Mouse (Mus musculus) midbrain, embryonic 12.5 days (tissue): ENCODE data around the gene Lamp2. TPM values are rescaled to one million over a fixed set of nuclear protein-coding genes. Genes with fewer than 3 reads are reported as not detected.
A peak's percentile ranks its signal among the peaks of the same experiment; 100 is the strongest.

Experiments
- ATAC-seq: fragments of 200-750 bp; cut with Nextera tagmentation; 2 replicates; pipeline ENCODE4 v1.8.0; 2017; ENCODE audit warnings: low read depth, moderate TSS enrichment, moderate library complexity; ENCODE audit not compliant: low FRiP score
- H3K27ac ChIP-seq: fragments of 300-500 bp; sonication (generic); replicated peaks from 2 replicates; pipeline ENCODE4 v1.5.1; 2016; ENCODE audit warnings: mild to moderate bottlenecking
- H3K27me3 ChIP-seq: fragments of 300-500 bp; sonication (generic); 2 replicates; pipeline ENCODE4 v1.6.1; 2016; ENCODE audit warnings: mild to moderate bottlenecking
- H3K36me3 ChIP-seq: fragments of 300-500 bp; sonication (generic); 2 replicates; pipeline ENCODE4 v1.6.1; 2016
- H3K4me1 ChIP-seq: fragments of 300-500 bp; sonication (generic); 2 replicates; pipeline ENCODE4 v1.6.1; 2016
- H3K4me2 ChIP-seq: fragments of 300-500 bp; sonication (generic); replicated peaks from 2 replicates; pipeline ENCODE4 v1.6.1; 2016; ENCODE audit warnings: mild to moderate bottlenecking, moderate library complexity
- H3K4me3 ChIP-seq: fragments of 300-500 bp; sonication (generic); 2 replicates; pipeline ENCODE4 v1.5.1; 2016; ENCODE audit warnings: mild to moderate bottlenecking
- H3K9ac ChIP-seq: fragments of 300-500 bp; sonication (generic); replicated peaks from 2 replicates; pipeline ENCODE4 v1.6.1; 2016; ENCODE audit warnings: mild to moderate bottlenecking, moderate library complexity
- H3K9me3 ChIP-seq: fragments of 300-500 bp; sonication (generic); 2 replicates; pipeline ENCODE4 v1.6.1; 2016; ENCODE audit warnings: mild to moderate bottlenecking
- WGBS: fragments of 180-500 bp; shearing (Covaris S2); methylation state at CpG from one replicate; pipeline ENCODE4 v1.1.7; 2016; 5-methylcytosine and 5-hydroxymethylcytosine counted together
- polyA plus RNA-seq: library from polyadenylated mRNA; unstranded; fragments of >200 nt; fragmentation: Nextera tagmentation; extraction: Ambion mirVana; gene quantifications from 2 replicates; pipeline ENCODE4 v1.2.1, GENCODE M21; 2016

Gene Lamp2
- polyA plus RNA-seq, 1 experiment from 2014 or later, result 68.4 TPM

DNA sequence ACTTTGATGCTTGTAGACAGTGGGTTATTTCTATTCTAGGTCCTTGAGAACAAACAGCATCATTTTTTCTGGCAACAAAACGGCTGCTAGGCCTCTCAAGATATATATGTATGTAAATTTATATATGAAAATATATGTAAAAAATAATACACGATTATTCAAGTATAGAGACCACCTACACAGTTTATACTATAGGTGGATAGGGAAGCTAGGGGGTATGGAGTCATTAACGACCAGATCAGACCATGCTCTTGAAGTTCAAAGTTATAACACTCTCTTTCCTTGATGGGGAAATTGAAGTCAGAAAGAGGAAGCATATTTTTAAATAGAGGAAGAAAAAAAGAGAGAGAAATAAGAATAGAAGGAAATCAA, 367 bp upstream of the Lamp2 start:
- H3K36me3 ChIP-seq, result 0 out of 2 replicates have a peak, but pooled peaks cover 5% of the 10 kb centered on the region
- WGBS, result 42% methylated on average over 3 of the region's 3 CpGs
- no peaks in the 10 kb centered on the region for H3K27me3 ChIP-seq
- no peaks in the 10 kb centered on the region for H3K9me3 ChIP-seq
- no peak overlapping the region for H3K4me3 ChIP-seq
- peak; percentile 39; the same call in 1 of the 2 replicates for ATAC-seq
- no peak overlapping the region for H3K27ac ChIP-seq
- no peak overlapping the region for H3K9ac ChIP-seq
- H3K4me1 ChIP-seq, result peaks cover 3% of the 10 kb centered on the region; the same call in 1 of the 2 replicates
- no peak overlapping the region for H3K4me2 ChIP-seq

DNA sequence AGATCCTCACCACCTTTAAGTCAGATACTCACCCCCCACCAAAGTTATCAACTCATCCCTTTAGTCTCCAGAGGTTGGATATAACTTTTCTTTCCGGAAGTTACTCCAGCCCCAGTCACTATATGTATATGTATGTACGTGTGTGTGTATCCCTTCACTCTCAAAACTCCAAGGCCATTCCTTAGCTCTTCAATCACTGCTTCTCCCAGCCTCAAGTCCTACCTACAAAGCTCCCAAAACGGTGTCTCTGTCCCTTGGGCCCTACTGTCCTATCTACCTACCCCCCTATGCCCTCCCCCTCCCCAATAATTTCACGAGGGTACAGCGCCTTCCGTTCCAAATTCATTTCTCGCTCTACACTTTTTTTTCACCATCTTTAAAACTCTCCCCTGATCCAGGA, 780 bp downstream of the Lamp2 start:
- Histone ChIP-seq H3K9me3 (no peaks in the 10 kb centered on the region), H3K36me3 (0 out of 2 replicates have a peak, but pooled peaks cover 10% of the 10 kb centered on the region), H3K4me1 (peaks cover 3% of the 10 kb centered on the region; the same call in 1 of the 2 replicates), H3K9ac (peak overlapping the region; percentile 65), H3K4me2 (peak overlapping the region; percentile 61), H3K4me3 (peak overlapping the region; percentile 65), H3K27ac (no peak overlapping the region), H3K27me3 (no peaks in the 10 kb centered on the region)
- WGBS, result 16% methylated on average over 7 of the region's 7 CpGs
- ATAC-seq, result peak; percentile 7; the same call in 1 of the 2 replicates

DNA sequence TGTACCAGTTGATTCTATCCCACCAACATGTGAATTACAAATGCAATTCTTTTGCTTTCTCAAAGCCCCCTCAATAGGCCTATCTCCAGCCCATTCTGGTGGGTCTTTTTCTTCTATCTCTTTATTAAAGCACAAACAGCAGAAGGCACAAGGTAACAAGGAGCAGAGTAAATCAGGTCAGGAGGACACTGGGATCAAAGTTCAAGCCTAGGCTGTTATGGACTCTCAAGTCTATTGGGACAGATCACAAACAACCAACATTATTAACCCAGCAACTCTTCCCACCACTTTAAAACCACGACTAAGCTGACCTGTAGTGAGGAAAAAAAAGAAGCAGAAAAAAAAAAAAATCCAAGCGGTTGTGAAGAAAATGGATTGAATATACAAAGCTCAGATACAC, 1.4 kb downstream of the Lamp2 start:
- Histone ChIP-seq H3K4me1 (peaks cover 3% of the 10 kb centered on the region; the same call in 1 of the 2 replicates), H3K9ac (no peak overlapping the region), H3K27me3 (no peaks in the 10 kb centered on the region), H3K4me3 (0 out of 2 replicates have a peak overlapping the region, but pooled peaks have one; percentile 65), H3K4me2 (peak overlapping the region; percentile 61; the same call in 1 of the 2 replicates), H3K9me3 (no peaks in the 10 kb centered on the region), H3K27ac (no peak overlapping the region), H3K36me3 (peaks cover 16% of the 10 kb centered on the region)
- ATAC-seq, result no peak
- WGBS, result 46% methylated on average over 2 of the region's 2 CpGs

DNA sequence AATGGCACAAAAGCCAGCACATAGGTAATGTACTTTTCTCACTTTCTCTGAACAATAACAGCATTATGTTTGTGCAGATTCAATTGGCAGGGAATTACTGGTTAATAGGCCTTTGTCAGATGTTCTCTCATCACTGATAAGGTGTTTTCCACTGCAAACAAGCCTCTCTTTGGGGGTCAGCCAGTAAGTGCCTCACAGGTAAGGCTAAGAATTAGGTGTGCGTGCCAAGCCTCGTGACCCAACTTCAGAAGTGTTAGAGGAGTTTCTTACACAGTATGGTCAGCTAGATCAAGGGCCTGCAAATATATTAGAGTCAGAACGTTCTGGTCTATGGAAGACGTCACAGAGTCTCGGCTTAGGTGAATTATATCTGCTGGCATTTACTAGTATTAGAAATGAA, 2.3 kb downstream of the Lamp2 start:
- H3K36me3 ChIP-seq, result peaks cover 21% of the 10 kb centered on the region
- no peaks in the 10 kb centered on the region for H3K9me3 ChIP-seq
- H3K4me2 ChIP-seq, result no peak overlapping the region
- no peak for ATAC-seq
- peaks cover 3% of the 10 kb centered on the region; the same call in 1 of the 2 replicates for H3K4me1 ChIP-seq
- 85% methylated on average over 5 of the region's 5 CpGs for WGBS
- H3K27ac ChIP-seq, result no peak overlapping the region
- H3K27me3 ChIP-seq, result no peaks in the 10 kb centered on the region
- H3K9ac ChIP-seq, result no peak overlapping the region
- H3K4me3 ChIP-seq, result no peak overlapping the region

DNA sequence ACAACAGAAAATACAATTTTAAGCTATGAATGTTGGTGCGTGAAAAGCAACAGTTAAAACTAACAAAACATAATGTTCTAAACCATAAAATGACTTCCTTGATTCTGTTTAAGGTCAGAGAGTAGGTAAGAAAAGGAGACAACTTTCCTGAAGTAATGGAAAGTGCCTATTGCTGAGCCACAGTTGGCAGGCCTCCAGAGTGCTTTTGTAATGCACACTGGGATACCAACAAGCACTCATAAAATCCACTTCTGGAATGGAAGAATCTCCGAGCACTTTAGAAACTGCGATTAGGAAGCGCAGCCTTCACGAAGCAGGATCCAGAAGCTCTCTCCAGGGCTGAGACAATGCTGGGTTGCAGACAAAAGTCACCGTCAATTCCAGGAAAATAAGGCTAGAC, 5.8 kb downstream of the Lamp2 start:
- H3K9ac ChIP-seq, result no peak overlapping the region
- peaks cover 3% of the 10 kb centered on the region; the same call in 1 of the 2 replicates for H3K4me1 ChIP-seq
- H3K9me3 ChIP-seq, result no peaks in the 10 kb centered on the region
- 91% methylated on average over 6 of the region's 6 CpGs for WGBS
- H3K4me2 ChIP-seq, result no peak overlapping the region
- ATAC-seq, result no peak
- no peaks in the 10 kb centered on the region for H3K27me3 ChIP-seq
- H3K36me3 ChIP-seq, result peaks cover 21% of the 10 kb centered on the region
- H3K4me3 ChIP-seq, result no peak overlapping the region
- no peak overlapping the region for H3K27ac ChIP-seq

DNA sequence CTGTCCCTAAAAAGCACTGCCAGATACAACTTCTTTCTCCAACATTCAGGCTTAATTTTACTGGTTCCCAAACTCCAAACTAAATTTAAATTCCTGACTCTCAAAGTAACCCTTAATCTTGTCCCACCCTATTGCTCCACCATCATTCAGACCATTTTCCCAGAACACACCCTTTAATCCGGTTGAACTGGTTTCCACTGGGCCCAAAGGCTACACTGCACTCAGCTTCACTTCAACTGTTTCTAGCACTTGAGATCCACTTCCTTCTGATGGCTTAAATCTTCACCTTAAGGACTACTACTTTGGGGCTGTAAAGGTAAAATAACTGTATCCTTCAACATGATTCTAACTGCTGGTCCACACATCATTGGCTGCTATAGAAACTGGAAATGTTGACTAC, 10.5 kb downstream of the Lamp2 start:
- no peak overlapping the region for H3K9ac ChIP-seq
- ATAC-seq, result no peak

DNA sequence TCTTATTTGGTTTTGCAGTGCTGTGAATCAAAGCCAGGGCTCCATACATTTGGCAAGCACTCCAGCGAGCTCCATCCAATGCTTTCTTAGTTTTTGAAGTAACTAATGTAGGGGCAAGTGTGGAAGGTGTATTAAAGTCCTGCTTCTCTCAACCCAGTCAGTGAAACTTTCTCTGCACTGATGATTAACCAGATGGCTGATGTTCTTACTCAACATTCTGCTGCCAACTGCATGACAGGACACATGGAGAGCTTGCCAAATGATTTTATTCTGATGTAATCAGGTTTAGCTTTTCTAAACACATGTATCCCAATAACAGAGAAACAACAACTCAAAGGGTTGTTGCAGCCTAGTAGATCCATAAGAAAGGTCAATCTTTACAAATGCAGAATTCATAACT, 13.8 kb downstream of the Lamp2 start:
- no peak overlapping the region for H3K9ac ChIP-seq
- H3K9me3 ChIP-seq, result no peaks in the 10 kb centered on the region
- no peak for ATAC-seq
- no peak overlapping the region for H3K4me2 ChIP-seq
- no peaks in the 10 kb centered on the region for H3K27me3 ChIP-seq
- 84% methylated on average over 1 of the region's 1 CpGs for WGBS
- no peaks in the 10 kb centered on the region for H3K4me1 ChIP-seq
- H3K36me3 ChIP-seq, result no peaks in the 10 kb centered on the region
- no peak overlapping the region for H3K4me3 ChIP-seq
- no peak overlapping the region for H3K27ac ChIP-seq

More for the DNA sequence above, 10.5 kb downstream of the Lamp2 start:
- 67% methylated on average over 1 of the region's 1 CpGs for whole genome bisulfite sequencing
- Histone ChIP-seq H3K4me2 (no peak overlapping the region), H3K27me3 (no peaks in the 10 kb centered on the region), H3K36me3 (peaks cover 12% of the 10 kb centered on the region), H3K27ac (no peak overlapping the region), H3K9me3 (no peaks in the 10 kb centered on the region), H3K4me3 (no peak overlapping the region), H3K4me1 (no peaks in the 10 kb centered on the region)

DNA sequence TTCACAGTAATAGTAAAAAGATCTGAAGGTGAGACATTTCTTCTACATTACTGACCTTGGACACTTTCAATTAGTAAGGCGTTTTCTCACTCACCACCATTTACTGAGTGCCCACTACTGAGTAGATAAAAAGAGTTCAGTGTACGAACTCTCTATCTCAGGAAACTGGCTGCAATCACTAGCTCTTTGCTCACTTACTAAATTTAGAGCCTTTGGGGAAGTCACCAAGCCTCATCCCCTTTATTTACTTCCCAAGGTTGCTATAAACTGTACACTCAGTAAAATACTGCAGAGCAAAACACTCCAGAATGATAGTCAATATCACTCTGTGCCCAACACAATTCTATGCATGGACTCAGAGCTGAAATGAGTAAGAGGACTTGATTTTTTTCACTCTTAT, 16.6 kb downstream of the Lamp2 start:
- Histone ChIP-seq H3K4me3 (no peak overlapping the region), H3K4me2 (no peak overlapping the region), H3K9me3 (no peaks in the 10 kb centered on the region), H3K36me3 (no peaks in the 10 kb centered on the region), H3K4me1 (no peaks in the 10 kb centered on the region), H3K9ac (no peak overlapping the region), H3K27ac (no peak overlapping the region), H3K27me3 (no peaks in the 10 kb centered on the region)
- 81% methylated on average over 2 of the region's 2 CpGs for WGBS
- ATAC-seq, result no peak

DNA sequence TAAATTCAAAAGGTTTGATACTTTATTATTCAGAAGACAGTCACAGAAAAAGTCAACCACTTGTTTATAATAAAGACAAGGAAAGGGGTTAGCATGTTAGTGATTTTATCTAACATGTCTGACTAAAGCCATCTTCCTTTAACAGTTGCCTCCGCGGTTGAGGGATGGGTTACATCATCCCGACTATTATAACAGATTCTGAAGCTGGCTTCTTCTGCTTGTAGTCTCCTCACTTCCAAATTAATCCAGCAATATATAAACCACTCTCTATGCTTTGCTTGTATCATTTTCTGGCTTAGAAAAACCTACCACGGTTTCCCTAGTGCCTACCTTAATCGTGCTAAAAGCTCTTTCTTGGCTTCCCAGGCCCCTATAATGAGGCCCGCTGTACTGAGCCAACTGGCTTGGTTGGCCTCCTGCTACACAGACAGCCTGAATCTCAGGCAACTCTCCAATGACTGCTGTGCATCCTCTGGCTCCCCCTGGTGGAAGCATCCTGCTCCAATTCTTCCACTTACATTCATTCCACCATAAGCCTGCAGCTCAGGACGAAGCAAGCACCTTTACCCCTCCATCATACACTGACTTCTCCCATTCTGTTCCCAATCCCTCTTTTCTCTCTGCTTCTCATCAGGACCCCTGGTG, 18.0 kb downstream of the Lamp2 start:
- H3K9me3 ChIP-seq, result no peaks in the 10 kb centered on the region
- peak; percentile 49; the same call in 1 of the 2 replicates for ATAC-seq
- no peak overlapping the region for H3K4me2 ChIP-seq

DNA sequence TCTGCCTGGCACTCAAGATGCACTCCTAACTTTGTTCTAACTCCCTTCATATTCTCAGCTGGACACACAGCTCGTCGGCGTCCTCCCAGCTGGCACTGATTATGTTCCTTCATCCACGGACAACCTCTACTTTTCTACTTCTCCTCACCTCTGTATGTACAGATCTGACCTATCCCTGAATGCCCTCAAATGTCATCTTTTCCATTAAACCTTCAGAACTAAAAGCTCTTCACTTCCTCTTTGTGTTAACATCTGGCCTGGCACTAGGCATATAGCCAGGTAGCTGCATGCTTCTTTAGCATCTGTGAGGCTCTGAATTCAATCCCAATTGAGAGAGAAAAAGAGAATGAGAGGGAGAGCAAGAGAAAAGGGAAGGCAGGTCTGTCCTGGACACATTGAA, 26.8 kb downstream of the Lamp2 start:
- no peak overlapping the region for H3K27ac ChIP-seq
- H3K9ac ChIP-seq, result no peak overlapping the region
- H3K4me2 ChIP-seq, result no peak overlapping the region
- no peaks in the 10 kb centered on the region for H3K9me3 ChIP-seq
- no peak for ATAC-seq
- H3K4me3 ChIP-seq, result no peak overlapping the region
- no peaks in the 10 kb centered on the region for H3K4me1 ChIP-seq
- peaks cover 4% of the 10 kb centered on the region; the same call in 1 of the 2 replicates for H3K36me3 ChIP-seq
- 95% methylated on average over 4 of the region's 4 CpGs for WGBS
- no peaks in the 10 kb centered on the region for H3K27me3 ChIP-seq

More for the DNA sequence above, 18.0 kb downstream of the Lamp2 start:
- H3K36me3 ChIP-seq, result no peaks in the 10 kb centered on the region
- H3K4me1 ChIP-seq, result no peaks in the 10 kb centered on the region
- H3K4me3 ChIP-seq, result no peak overlapping the region
- no peak overlapping the region for H3K27ac ChIP-seq
- H3K9ac ChIP-seq, result no peak overlapping the region
- WGBS, result 58% methylated on average over 7 of the region's 7 CpGs
- no peaks in the 10 kb centered on the region for H3K27me3 ChIP-seq

DNA sequence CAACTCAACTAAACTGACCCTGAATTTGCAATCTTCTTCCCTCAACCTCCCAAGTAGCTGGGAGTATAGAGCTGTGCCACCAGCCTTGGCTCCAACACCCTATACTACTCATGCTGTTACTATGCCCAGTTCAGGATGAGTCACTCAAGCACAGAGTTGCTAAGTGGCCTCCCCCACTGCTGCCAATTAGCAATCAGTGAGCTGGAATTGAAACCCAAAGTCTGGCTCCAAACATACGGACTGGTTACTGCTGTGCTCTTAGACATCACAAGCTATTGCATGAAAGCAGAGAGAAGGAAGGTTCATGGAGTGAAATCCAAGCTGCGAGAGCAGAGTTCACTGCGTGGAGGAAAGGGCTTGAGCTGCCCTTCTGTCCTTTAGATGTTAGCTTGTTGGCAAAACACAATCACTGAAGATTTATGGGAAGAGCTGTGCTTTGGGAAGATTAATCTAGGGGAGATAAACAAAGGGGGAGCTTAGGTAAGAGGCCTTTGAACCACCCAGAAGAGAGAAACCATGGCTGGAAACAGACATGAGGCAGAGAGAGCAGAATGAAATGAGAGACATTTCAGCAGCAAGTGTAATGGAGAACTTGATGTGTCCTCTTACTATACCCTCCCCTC, 27.3 kb downstream of the Lamp2 start:
- ATAC-seq, result no peak
- H3K4me3 ChIP-seq, result no peak overlapping the region
- H3K4me2 ChIP-seq, result no peak overlapping the region
- H3K9ac ChIP-seq, result no peak overlapping the region
- peaks cover 7% of the 10 kb centered on the region; the same call in 1 of the 2 replicates for H3K36me3 ChIP-seq
- no peaks in the 10 kb centered on the region for H3K9me3 ChIP-seq
- 90% methylated on average over 3 of the region's 3 CpGs for WGBS
- no peaks in the 10 kb centered on the region for H3K27me3 ChIP-seq
- H3K4me1 ChIP-seq, result no peaks in the 10 kb centered on the region
- H3K27ac ChIP-seq, result no peak overlapping the region

DNA sequence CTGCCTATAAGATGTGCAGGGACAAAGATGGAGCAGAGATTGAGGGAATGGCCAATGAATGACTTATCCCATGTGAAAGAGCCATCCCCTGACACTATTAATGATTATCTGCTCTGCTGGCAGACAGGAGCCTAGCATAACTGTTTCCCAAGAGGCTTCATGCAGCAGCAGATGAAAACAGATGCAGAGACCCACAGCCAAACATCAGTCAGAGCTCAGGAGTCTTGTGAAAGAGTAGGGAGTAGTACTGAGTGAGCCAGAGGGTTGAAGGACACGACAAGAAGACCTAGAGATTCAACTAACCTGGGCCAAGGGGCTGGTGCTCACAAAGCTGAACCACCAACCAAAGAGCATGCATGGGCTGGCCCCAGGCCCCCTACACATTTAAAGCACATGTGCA, 30.2 kb downstream of the Lamp2 start:
- Histone ChIP-seq H3K9me3 (no peaks in the 10 kb centered on the region), H3K36me3 (peaks cover 7% of the 10 kb centered on the region; the same call in 1 of the 2 replicates), H3K4me2 (no peak overlapping the region), H3K9ac (no peak overlapping the region), H3K4me3 (no peak overlapping the region), H3K27ac (no peak overlapping the region), H3K4me1 (no peaks in the 10 kb centered on the region), H3K27me3 (no peaks in the 10 kb centered on the region)
- 63% methylated on average over 1 of the region's 1 CpGs for WGBS
- ATAC-seq, result no peak
